Mouse (Mus musculus): ENCODE measurements around the gene Gtf3c6. TPM values are rescaled to one million over a fixed set of nuclear protein-coding genes. Genes with fewer than 3 reads are reported as not detected.
"Not testable (repeated sequence)": the region's sequence is repeated elsewhere in the genome, so short reads cannot be mapped to it uniquely, and the experiment has no call there.

Gtf3c6 gene
- polyA plus RNA-seq (2012; rRNA removed): 3.4 and 5.1 TPM in 2 replicates

DNA sequence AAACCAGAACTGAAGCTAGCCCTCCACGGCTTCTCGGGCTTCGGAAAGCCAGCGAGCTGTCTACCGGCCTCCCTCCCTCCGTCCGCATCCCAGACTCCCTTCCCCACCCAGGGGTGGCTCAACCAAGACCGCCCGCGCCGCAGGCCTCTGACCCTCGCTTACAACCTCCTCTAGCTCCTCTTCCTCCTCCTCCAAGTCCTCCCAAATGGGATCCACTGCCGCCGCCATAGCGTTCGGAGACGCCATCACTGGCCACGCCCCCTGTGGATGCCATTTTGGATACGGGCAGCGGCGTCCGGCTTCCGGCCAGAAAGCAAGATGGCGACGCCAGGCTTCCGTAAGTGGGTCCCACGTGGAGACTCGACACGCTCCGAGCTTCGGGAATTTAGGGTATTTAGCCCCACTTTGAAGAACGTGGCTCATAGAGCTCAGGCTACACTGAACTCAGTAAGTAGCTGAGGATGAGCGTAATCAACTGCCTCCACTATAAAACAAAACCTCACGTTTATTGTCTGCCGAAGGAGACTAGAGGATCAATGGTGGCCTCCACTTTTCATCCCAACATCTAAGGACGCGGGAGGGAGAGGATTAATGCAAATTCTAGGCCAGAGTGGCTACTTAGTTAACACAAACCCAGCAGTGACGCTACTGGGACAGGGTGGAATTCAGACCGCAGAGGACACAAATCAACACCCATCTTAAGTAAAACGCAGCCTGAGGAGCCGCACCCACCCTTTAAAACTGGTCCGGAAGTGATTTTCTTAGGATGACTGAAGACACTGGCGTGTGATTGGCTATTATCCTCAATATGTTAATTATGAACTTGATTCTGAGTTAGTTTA lies at the start of gene Gtf3c6:
Gene Gtf3c6, minus strand, starts transcription at position 695 of the 842 bp plus-strand sequence.
- Histone ChIP-seq H3K4me1 (ENCODE audit: control insufficient read depth, insufficient read depth, low read length) (peaks cover 3% of the 10 kb centered on the region), H3K27me3 (ENCODE audit: control insufficient read depth, insufficient read depth, low read length) (no peaks in the 10 kb centered on the region), H3K4me3 (ENCODE audit: control insufficient read depth, low read depth, low read length) (peak within 1 kb of the TSS; percentile 94), H3K36me3 (ENCODE audit: control insufficient read depth, insufficient read depth, low read length) (no peaks in the 10 kb centered on the region), H3K27ac (ENCODE audit: control insufficient read depth, insufficient read depth, low read depth, low read length) (peak within 1 kb of the TSS; percentile 90)
- TF ChIP-seq CTCF (IDR thresholded peaks at IDR 0.05; ENCODE audit: control insufficient read depth, insufficient read depth, insufficient replicate concordance, low read depth, low read length): no peak
- peak; percentile 94 for TF ChIP-seq POLR2A (IDR thresholded peaks at IDR 0.05; ENCODE audit: control insufficient read depth, low read depth, low read length)

DNA sequence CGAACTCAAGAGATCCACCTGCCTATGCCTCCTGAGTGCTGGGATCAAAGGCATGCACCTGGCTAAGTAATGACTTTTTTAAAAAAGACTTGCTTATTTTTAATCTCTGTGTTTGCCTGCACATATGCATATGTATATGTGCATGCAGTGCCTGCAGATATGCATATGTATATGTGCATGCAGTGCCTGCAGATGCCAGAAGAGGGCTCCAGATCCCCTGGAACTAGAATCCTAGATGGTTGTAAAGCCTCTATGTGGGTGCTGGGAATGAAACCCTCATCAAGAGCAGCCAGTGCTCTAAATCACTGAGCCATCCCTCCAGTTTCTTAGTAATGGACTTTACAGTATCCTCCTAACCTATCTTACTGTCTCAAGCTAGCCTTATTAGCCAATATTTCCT lies 48.1 kb upstream of the Gtf3c6 start:
- no peaks in the 10 kb centered on the region for H3K27me3 ChIP-seq (ENCODE audit: control insufficient read depth, insufficient read depth, low read length)
- TF ChIP-seq CTCF (IDR thresholded peaks at IDR 0.05; ENCODE audit: control insufficient read depth, insufficient read depth, insufficient replicate concordance, low read depth, low read length): no peak
- TF ChIP-seq POLR2A (IDR thresholded peaks at IDR 0.05; ENCODE audit: control insufficient read depth, low read depth, low read length): no peak
- H3K4me1 ChIP-seq (ENCODE audit: control insufficient read depth, insufficient read depth, low read length): peaks cover 3% of the 10 kb centered on the region
- H3K36me3 ChIP-seq (ENCODE audit: control insufficient read depth, insufficient read depth, low read length): no peaks in the 10 kb centered on the region
- no peak overlapping the region for H3K4me3 ChIP-seq (ENCODE audit: control insufficient read depth, low read depth, low read length)
- no peak overlapping the region for H3K27ac ChIP-seq (ENCODE audit: control insufficient read depth, insufficient read depth, low read depth, low read length)

GRCm38 (mm10) chr10:40302140-40302985 lies 44.5 kb upstream of the Gtf3c6 start, which contains the start of gene Amd1:
TSS of gene Amd1 (minus strand) at chr10:40302186.
- TF ChIP-seq POLR2A (IDR thresholded peaks at IDR 0.05; ENCODE audit: control insufficient read depth, low read depth, low read length) (peak; percentile 79; the same call in 1 of the 2 replicates), CTCF (IDR thresholded peaks at IDR 0.05; ENCODE audit: control insufficient read depth, insufficient read depth, insufficient replicate concordance, low read depth, low read length) (no peak)

GRCm38 (mm10) chr10:40301181-40302075 lies 43.5 kb upstream of the Gtf3c6 start:
- not testable (repeated sequence) for H3K27me3 ChIP-seq (ENCODE audit: control insufficient read depth, insufficient read depth, low read length); H3K36me3 ChIP-seq (ENCODE audit: control insufficient read depth, insufficient read depth, low read length); H3K4me1 ChIP-seq (ENCODE audit: control insufficient read depth, insufficient read depth, low read length)
- TF ChIP-seq POLR2A (IDR thresholded peaks at IDR 0.05; ENCODE audit: control insufficient read depth, low read depth, low read length): peak; percentile 77
- Histone ChIP-seq H3K4me3 (ENCODE audit: control insufficient read depth, low read depth, low read length) (peak overlapping the region; percentile 93), H3K27ac (ENCODE audit: control insufficient read depth, insufficient read depth, low read depth, low read length) (peak overlapping the region; percentile 88)

More at GRCm38 (mm10) chr10:40302140-40302985, 44.5 kb upstream of the Gtf3c6 start, which contains the start of gene Amd1:
- peaks cover 4% of the 10 kb centered on the region for H3K4me1 ChIP-seq (ENCODE audit: control insufficient read depth, insufficient read depth, low read length)
- no peaks in the 10 kb centered on the region for H3K36me3 ChIP-seq (ENCODE audit: control insufficient read depth, insufficient read depth, low read length)
- H3K4me3 ChIP-seq (ENCODE audit: control insufficient read depth, low read depth, low read length): peak within 1 kb of the TSS; percentile 98
- H3K27ac ChIP-seq (ENCODE audit: control insufficient read depth, insufficient read depth, low read depth, low read length): peak within 1 kb of the TSS; percentile 88
- no peaks in the 10 kb centered on the region for H3K27me3 ChIP-seq (ENCODE audit: control insufficient read depth, insufficient read depth, low read length)

DNA sequence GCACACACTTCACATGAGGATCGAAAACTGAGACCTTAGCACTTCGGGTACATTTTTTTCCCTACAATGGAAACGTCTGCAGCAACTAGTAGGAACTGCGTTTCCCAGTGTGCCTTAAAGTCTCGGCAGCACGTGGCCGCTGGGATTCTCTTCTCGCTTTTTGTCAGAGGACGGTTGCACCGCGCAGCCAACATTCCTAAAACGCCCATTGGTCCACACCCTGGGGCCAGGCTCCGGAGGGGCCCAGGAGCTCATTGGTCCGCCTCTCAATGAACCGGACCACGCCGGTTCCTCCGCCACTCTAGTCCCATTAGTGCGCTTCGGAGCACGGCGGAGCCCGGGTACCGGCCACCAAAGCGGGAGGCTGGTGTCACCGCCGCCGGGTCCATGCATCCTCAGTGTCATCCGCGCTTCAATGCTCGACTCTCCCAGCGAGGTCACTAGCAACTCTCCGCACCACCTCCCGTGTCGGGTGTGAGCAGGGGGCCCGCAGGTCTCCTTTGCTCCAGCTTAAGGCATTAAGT lies 42.8 kb upstream of the Gtf3c6 start:
- H3K27ac ChIP-seq (ENCODE audit: control insufficient read depth, insufficient read depth, low read depth, low read length): peak overlapping the region; percentile 88
- peak overlapping the region; percentile 93 for H3K4me3 ChIP-seq (ENCODE audit: control insufficient read depth, low read depth, low read length)
- H3K27me3 ChIP-seq (ENCODE audit: control insufficient read depth, insufficient read depth, low read length): no peaks in the 10 kb centered on the region
- no peaks in the 10 kb centered on the region for H3K36me3 ChIP-seq (ENCODE audit: control insufficient read depth, insufficient read depth, low read length)
- TF ChIP-seq POLR2A (IDR thresholded peaks at IDR 0.05; ENCODE audit: control insufficient read depth, low read depth, low read length): peak; percentile 50
- TF ChIP-seq CTCF (IDR thresholded peaks at IDR 0.05; ENCODE audit: control insufficient read depth, insufficient read depth, insufficient replicate concordance, low read depth, low read length): no peak
- peaks cover 4% of the 10 kb centered on the region for H3K4me1 ChIP-seq (ENCODE audit: control insufficient read depth, insufficient read depth, low read length)

GRCm38 (mm10) chr10:40292640-40293039 lies 34.7 kb upstream of the Gtf3c6 start:
- TF ChIP-seq POLR2A (IDR thresholded peaks at IDR 0.05; ENCODE audit: control insufficient read depth, low read depth, low read length): no peak
- TF ChIP-seq CTCF (IDR thresholded peaks at IDR 0.05; ENCODE audit: control insufficient read depth, insufficient read depth, insufficient replicate concordance, low read depth, low read length): no peak
- Histone ChIP-seq H3K4me1 (ENCODE audit: control insufficient read depth, insufficient read depth, low read length) (no peaks in the 10 kb centered on the region), H3K27ac (ENCODE audit: control insufficient read depth, insufficient read depth, low read depth, low read length) (no peak overlapping the region), H3K36me3 (ENCODE audit: control insufficient read depth, insufficient read depth, low read length) (0 out of 2 replicates have a peak, but pooled peaks cover 1% of the 10 kb centered on the region), H3K4me3 (ENCODE audit: control insufficient read depth, low read depth, low read length) (no peak overlapping the region), H3K27me3 (ENCODE audit: control insufficient read depth, insufficient read depth, low read length) (no peaks in the 10 kb centered on the region)
